ENCODE assay signal across 13 mouse cellular contexts in genomic region chr10:94056487-94056886, GRCm38 (mm10).
"Had no signal": no experiment of that assay in that cellular context is flagged by ENCODE, and none has a peak within 500 bp of the region (broad histone marks: within the 10 kb centered on the region; RNA-seq: fewer than 3 reads in every experiment).

No protein-coding gene starts in this region.

- H3K27ac ChIP-seq: neural tube, embryonic 15.5 days; stomach, embryonic 15.5 days; stomach, postnatal 0 days had no signal

- H3K9me3 ChIP-seq: neural tube, embryonic 15.5 days; stomach, embryonic 15.5 days had no signal

- H3K9ac ChIP-seq: neural tube, embryonic 15.5 days; stomach, embryonic 15.5 days had no signal

- H3K27me3 ChIP-seq: neural tube, embryonic 15.5 days; stomach, embryonic 15.5 days had no signal

- DNase-seq: retina, postnatal 1 day; right cerebral cortex, adult 18-20 months; right cerebral cortex, postnatal 14 days; right cerebral cortex, postnatal 25 days; right cerebral cortex, postnatal 4 days; spleen, adult 18-20 months; thymus, adult 18-20 months; thymus, adult 2 months; thymus, postnatal 25 days; thymus, postnatal 36 days had no signal

- H3K4me3 ChIP-seq: neural tube, embryonic 15.5 days; stomach, embryonic 15.5 days had no signal

- H3K4me2 ChIP-seq: neural tube, embryonic 15.5 days; stomach, embryonic 15.5 days had no signal

- H3K36me3 ChIP-seq: neural tube, embryonic 15.5 days; stomach, embryonic 15.5 days had no signal
